Mouse (Mus musculus): ENCODE measurements around the gene Akr1a1. TPM values are rescaled to one million over a fixed set of nuclear protein-coding genes. Genes with fewer than 3 reads are reported as not detected.

The Akr1a1 gene
- polyA plus RNA-seq, 1 experiment from 2014 or later = 321 TPM

DNA sequence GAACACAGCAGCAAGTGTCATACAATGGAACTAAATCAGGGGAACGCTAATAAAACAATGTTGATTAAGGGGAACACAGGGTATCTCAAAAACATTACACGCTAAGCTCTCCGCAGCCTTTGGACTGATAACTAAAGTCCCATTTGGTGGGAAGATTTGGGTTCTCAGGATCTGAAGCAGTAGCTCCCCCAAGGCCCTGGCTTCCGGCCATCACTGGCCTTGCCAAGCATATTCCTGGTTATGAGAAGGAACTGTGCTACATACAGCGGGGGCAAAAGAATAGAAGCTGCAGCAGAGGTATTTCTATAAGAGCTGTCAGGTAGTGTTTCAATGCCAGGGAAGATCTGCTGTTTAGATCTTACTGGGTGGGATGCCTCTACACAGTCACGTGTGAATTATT, 1.7 kb upstream of the Akr1a1 start:
- no peaks in the 10 kb centered on the region for H3K9me3 ChIP-seq (ENCODE audit: low read length)
- no peak overlapping the region for H3K9ac ChIP-seq (replicated peaks)
- H3K4me1 ChIP-seq (ENCODE audit: insufficient read depth) = peaks cover 29% of the 10 kb centered on the region
- H3K4me2 ChIP-seq (ENCODE audit: low read depth, low read length) = no peak overlapping the region
- no peak for DNase-seq
- TF ChIP-seq CTCF (IDR thresholded peaks at IDR 0.05; ENCODE audit: low read depth) (no peak), EP300 (IDR thresholded peaks at IDR 0.05; ENCODE audit: low read depth) (no peak)
- H3K27me3 ChIP-seq (ENCODE audit: insufficient read depth, low read length) = no peaks in the 10 kb centered on the region
- ATAC-seq = no peak
- H3K27ac ChIP-seq (ENCODE audit: low read depth) = no peak overlapping the region
- no peaks in the 10 kb centered on the region for H3K36me3 ChIP-seq (replicated peaks; ENCODE audit: insufficient read depth, low read length)
- 90% methylated on average over 6 of the region's 6 CpGs for WGBS (ENCODE audit: insufficient replicate concordance)
- no peak overlapping the region for H3K4me3 ChIP-seq (ENCODE audit: low read depth, low read length)

DNA sequence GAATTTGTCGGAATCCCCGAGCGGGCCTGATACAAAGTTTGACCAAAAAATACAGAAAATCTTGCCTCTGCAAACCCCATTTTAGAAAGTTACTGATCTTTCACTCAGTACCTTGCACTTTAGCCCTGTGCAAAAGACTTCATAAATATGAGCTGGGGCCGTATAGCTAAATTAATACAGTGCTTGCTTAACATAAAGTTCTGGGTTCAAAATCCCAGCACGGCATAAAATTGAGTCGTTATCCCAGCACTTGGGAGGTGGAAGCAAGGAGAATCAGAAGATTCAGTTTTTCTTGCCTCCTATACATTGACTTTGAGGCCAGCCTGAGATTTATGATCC, 286 bp upstream of the Akr1a1 start:
- no peak; the same call in 1 of the 2 replicates for ATAC-seq
- Histone ChIP-seq H3K4me2 (ENCODE audit: low read depth, low read length) (peak overlapping the region; percentile 85), H3K36me3 (replicated peaks; ENCODE audit: insufficient read depth, low read length) (peaks cover 2% of the 10 kb centered on the region; the same call in 1 of the 2 replicates), H3K27ac (ENCODE audit: low read depth) (peak overlapping the region; percentile 95), H3K9ac (replicated peaks) (peak overlapping the region; percentile 90), H3K27me3 (ENCODE audit: insufficient read depth, low read length) (no peaks in the 10 kb centered on the region), H3K9me3 (ENCODE audit: low read length) (no peaks in the 10 kb centered on the region), H3K4me1 (ENCODE audit: insufficient read depth) (peaks cover 35% of the 10 kb centered on the region), H3K4me3 (ENCODE audit: low read depth, low read length) (peak overlapping the region; percentile 95)
- 5% methylated on average over 6 of the region's 6 CpGs for WGBS (ENCODE audit: insufficient replicate concordance)
- TF ChIP-seq CTCF (IDR thresholded peaks at IDR 0.05; ENCODE audit: low read depth) = no peak
- no peak for TF ChIP-seq EP300 (IDR thresholded peaks at IDR 0.05; ENCODE audit: low read depth)
- DNase-seq = no peak

DNA sequence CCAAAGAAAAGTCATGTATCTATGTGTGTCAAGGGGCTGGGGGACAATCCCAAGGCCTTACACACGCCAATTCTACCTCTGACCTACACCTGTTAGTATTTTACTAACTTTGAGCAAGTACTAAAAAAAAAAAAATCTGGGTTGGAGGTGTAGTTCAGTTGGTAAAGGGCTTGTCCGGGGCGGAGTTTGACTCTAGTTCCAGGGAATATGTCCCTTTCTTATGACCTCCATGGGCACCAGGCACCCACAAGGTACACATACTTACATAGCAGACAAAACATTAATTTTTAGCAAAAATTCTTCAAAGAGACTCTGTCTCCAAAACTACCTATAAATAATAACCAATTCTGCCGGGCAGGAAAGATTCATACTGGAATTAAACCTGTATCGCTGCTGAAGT, 1.1 kb downstream of the Akr1a1 start:
- Histone ChIP-seq H3K4me3 (ENCODE audit: low read depth, low read length) (peak overlapping the region; percentile 95), H3K9ac (replicated peaks) (peak overlapping the region; percentile 90), H3K9me3 (ENCODE audit: low read length) (no peaks in the 10 kb centered on the region), H3K4me2 (ENCODE audit: low read depth, low read length) (peak overlapping the region; percentile 85), H3K27me3 (ENCODE audit: insufficient read depth, low read length) (no peaks in the 10 kb centered on the region), H3K4me1 (ENCODE audit: insufficient read depth) (peaks cover 22% of the 10 kb centered on the region), H3K27ac (ENCODE audit: low read depth) (peak overlapping the region; percentile 95), H3K36me3 (replicated peaks; ENCODE audit: insufficient read depth, low read length) (peaks cover 9% of the 10 kb centered on the region)
- no peak for TF ChIP-seq EP300 (IDR thresholded peaks at IDR 0.05; ENCODE audit: low read depth)
- no peak for TF ChIP-seq CTCF (IDR thresholded peaks at IDR 0.05; ENCODE audit: low read depth)
- DNase-seq = no peak
- 28% methylated on average over 5 of the region's 5 CpGs for WGBS (ENCODE audit: insufficient replicate concordance)
- ATAC-seq = no peak

DNA sequence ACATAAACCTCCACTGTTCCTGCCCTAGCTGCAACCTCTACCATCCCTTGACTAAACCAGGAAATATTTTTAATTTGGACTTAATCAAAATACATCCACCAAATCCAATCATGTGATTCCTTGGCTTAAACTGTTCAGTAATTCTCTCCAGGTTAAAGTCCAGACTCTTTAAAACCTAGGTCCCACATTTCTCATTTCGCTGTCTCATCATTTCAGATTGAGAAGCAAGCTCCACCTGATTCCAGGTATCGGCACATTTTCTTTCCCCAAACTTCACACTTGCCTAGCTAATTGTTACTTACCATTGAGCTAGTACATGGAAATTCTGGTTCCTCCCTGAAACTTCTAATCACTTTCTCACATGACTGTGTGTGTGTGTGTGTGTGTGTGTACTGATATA, 2.1 kb downstream of the Akr1a1 start:
- Histone ChIP-seq H3K27ac (ENCODE audit: low read depth) (no peak overlapping the region), H3K4me3 (ENCODE audit: low read depth, low read length) (0 out of 2 replicates have a peak overlapping the region, but pooled peaks have one; percentile 95), H3K9me3 (ENCODE audit: low read length) (no peaks in the 10 kb centered on the region), H3K4me2 (ENCODE audit: low read depth, low read length) (peak overlapping the region; percentile 85), H3K9ac (replicated peaks) (no peak overlapping the region), H3K27me3 (ENCODE audit: insufficient read depth, low read length) (no peaks in the 10 kb centered on the region), H3K4me1 (ENCODE audit: insufficient read depth) (peaks cover 18% of the 10 kb centered on the region), H3K36me3 (replicated peaks; ENCODE audit: insufficient read depth, low read length) (peaks cover 10% of the 10 kb centered on the region)
- ATAC-seq = no peak
- TF ChIP-seq EP300 (IDR thresholded peaks at IDR 0.05; ENCODE audit: low read depth) = no peak
- no peak for TF ChIP-seq CTCF (IDR thresholded peaks at IDR 0.05; ENCODE audit: low read depth)
- 88% methylated on average over 2 of the region's 2 CpGs for WGBS (ENCODE audit: insufficient replicate concordance)
- DNase-seq = no peak

DNA sequence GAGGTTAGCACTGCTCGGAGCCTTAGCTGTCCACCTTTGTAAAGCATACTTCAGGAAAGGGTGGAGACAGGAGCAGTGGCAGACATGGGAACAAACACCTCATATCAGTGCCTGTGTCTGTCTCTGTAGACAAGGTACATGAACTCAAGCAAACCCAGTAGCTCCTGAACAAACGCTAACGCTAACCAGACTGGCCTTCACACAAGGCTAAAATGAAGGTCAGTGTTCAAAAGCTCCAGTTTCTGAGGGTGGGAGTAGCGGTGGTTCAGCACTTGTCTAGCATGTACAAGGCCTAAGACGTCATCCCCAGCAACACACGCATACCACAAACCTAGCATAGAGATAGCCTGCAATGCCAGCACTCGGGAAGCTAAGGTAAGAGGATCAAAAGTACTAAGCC, 5.9 kb downstream of the Akr1a1 start:
- Histone ChIP-seq H3K27ac (ENCODE audit: low read depth) (no peak overlapping the region), H3K9me3 (ENCODE audit: low read length) (no peaks in the 10 kb centered on the region), H3K4me1 (ENCODE audit: insufficient read depth) (peaks cover 18% of the 10 kb centered on the region), H3K36me3 (replicated peaks; ENCODE audit: insufficient read depth, low read length) (peaks cover 32% of the 10 kb centered on the region), H3K9ac (replicated peaks) (no peak overlapping the region), H3K4me3 (ENCODE audit: low read depth, low read length) (no peak overlapping the region), H3K27me3 (ENCODE audit: insufficient read depth, low read length) (no peaks in the 10 kb centered on the region), H3K4me2 (ENCODE audit: low read depth, low read length) (no peak overlapping the region)
- TF ChIP-seq EP300 (IDR thresholded peaks at IDR 0.05; ENCODE audit: low read depth) (no peak), CTCF (IDR thresholded peaks at IDR 0.05; ENCODE audit: low read depth) (no peak)
- DNase-seq = no peak
- ATAC-seq = no peak
- 72% methylated on average over 7 of the region's 7 CpGs for WGBS (ENCODE audit: insufficient replicate concordance)

DNA sequence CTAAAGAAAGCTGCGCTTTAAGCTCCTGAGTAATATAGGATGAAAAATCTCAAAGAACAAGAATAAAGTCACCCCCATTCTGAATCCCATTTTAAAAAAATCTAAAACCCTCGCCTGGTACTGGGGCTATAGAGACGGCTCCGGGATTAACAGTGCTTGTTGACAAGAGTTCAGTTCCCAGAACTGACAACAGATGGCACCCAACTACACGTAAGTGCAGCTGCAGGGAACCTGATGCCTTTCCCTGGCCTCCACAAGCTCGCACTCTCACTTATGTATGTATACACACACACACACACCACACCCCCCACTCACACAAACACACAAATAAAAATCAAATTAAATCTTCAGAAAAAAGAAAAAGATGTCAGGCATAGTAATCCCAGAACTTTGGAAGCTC, 7.2 kb downstream of the Akr1a1 start:
- H3K36me3 ChIP-seq (replicated peaks; ENCODE audit: insufficient read depth, low read length) = peaks cover 41% of the 10 kb centered on the region
- no peak overlapping the region for H3K27ac ChIP-seq (ENCODE audit: low read depth)
- no peak overlapping the region for H3K4me2 ChIP-seq (ENCODE audit: low read depth, low read length)
- peak; percentile 72 for TF ChIP-seq CTCF (IDR thresholded peaks at IDR 0.05; ENCODE audit: low read depth)
- no peak for TF ChIP-seq EP300 (IDR thresholded peaks at IDR 0.05; ENCODE audit: low read depth)
- WGBS (ENCODE audit: insufficient replicate concordance) = 34% methylated on average over 6 of the region's 6 CpGs
- DNase-seq = peak; percentile 44
- no peaks in the 10 kb centered on the region for H3K27me3 ChIP-seq (ENCODE audit: insufficient read depth, low read length)
- H3K4me3 ChIP-seq (ENCODE audit: low read depth, low read length) = no peak overlapping the region
- no peaks in the 10 kb centered on the region for H3K9me3 ChIP-seq (ENCODE audit: low read length)
- peaks cover 9% of the 10 kb centered on the region; the same call in 1 of the 2 replicates for H3K4me1 ChIP-seq (ENCODE audit: insufficient read depth)
- no peak overlapping the region for H3K9ac ChIP-seq (replicated peaks)
- ATAC-seq = peak; percentile 53

- no peaks in the 10 kb centered on the region for H3K27me3 ChIP-seq (ENCODE audit: insufficient read depth, low read length)
- no peaks in the 10 kb centered on the region for H3K9me3 ChIP-seq (ENCODE audit: low read length)
- H3K36me3 ChIP-seq (replicated peaks; ENCODE audit: insufficient read depth, low read length) = peaks cover 57% of the 10 kb centered on the region
- 94% methylated on average over 1 of the region's 1 CpGs for WGBS (ENCODE audit: insufficient replicate concordance)
- no peak overlapping the region for H3K4me3 ChIP-seq (ENCODE audit: low read depth, low read length)
- H3K27ac ChIP-seq (ENCODE audit: low read depth) = no peak overlapping the region
- H3K4me1 ChIP-seq (ENCODE audit: insufficient read depth) = no peaks in the 10 kb centered on the region
- no peak overlapping the region for H3K9ac ChIP-seq (replicated peaks)
- DNase-seq = no peak
- TF ChIP-seq CTCF (IDR thresholded peaks at IDR 0.05; ENCODE audit: low read depth) (peak; percentile 39), EP300 (IDR thresholded peaks at IDR 0.05; ENCODE audit: low read depth) (no peak)
- ATAC-seq = no peak
- no peak overlapping the region for H3K4me2 ChIP-seq (ENCODE audit: low read depth, low read length)
Observed at GRCm38 (mm10) chr4:116642071-116642470, 9.4 kb downstream of the Akr1a1 start.
